ENCODE assay signal across 20 mouse cellular contexts in the genomic region with DNA sequence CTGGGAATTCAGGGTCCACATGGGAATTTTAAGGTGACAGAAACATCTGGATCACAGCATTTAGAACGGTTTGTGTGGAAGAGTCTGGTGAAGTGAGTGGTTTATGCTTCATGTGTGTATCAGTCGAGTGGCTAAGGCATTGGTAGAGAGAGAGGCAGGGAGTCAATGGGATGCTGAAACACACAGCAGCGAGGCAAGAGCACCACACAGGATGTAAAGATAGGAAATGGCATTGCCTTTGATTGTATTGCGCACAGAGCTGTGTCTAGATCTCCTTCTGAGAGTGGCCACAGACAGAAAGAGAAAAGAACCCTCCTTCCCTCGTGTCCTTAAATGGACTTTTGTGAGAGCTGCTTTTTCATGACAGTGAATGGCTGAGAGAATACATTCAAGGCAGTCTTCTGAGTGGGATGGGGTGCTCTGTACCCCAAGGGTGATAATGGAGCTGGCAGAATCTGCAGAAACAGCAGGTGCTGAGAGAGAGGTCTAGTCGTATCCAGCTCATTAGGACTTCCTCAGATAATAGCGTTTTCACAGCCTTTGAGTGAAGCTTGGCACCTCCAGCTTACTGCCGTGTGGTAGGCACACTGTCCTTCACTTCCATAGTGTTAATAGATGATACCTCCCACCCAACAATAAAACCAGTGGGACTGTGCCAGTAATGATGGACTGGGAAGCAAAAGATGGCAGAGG.
DNase-seq lines count a peak whose midpoint lies in the region; ATAC-seq and TF ChIP-seq lines count a peak whose summit lies in the region.
"Had no signal": no experiment of that assay in that cellular context is flagged by ENCODE, and none has a peak within 500 bp of the region (broad histone marks: within the 10 kb centered on the region; RNA-seq: fewer than 3 reads in every experiment).

No protein-coding gene starts in this region.

- no peak overlapping the region for H3K9ac ChIP-seq in forebrain, embryonic 11.5 days (ENCODE audit: low read length)
- H3K9ac ChIP-seq in neural tube, embryonic 13.5 days: no peak overlapping the region
- no peak overlapping the region for H3K9ac ChIP-seq in forebrain, postnatal 0 days
- no peak overlapping the region for H3K9ac ChIP-seq in intestine, embryonic 15.5 days
- H3K9ac ChIP-seq: liver, postnatal 0 days had no signal

- H3K4me3 ChIP-seq in forebrain, embryonic 11.5 days (ENCODE audit: low read depth, low read length): no peak overlapping the region
- no peak overlapping the region for H3K4me3 ChIP-seq in forebrain, embryonic 10.5 days
- no peak overlapping the region for H3K4me3 ChIP-seq in neural tube, embryonic 13.5 days
- H3K4me3 ChIP-seq in forebrain, postnatal 0 days (ENCODE audit: low read depth, low read length): no peak overlapping the region
- H3K4me3 ChIP-seq in intestine, embryonic 15.5 days (replicated peaks): no peak overlapping the region
- H3K4me3 ChIP-seq: megakaryocyte, embryonic 14.5 days; myocyte had no signal

- H3K36me3 ChIP-seq in forebrain, embryonic 11.5 days (ENCODE audit: control insufficient read depth, insufficient read depth, low read length): no peaks in the 10 kb centered on the region
- no peaks in the 10 kb centered on the region for H3K36me3 ChIP-seq in forebrain, embryonic 10.5 days (replicated peaks)
- H3K36me3 ChIP-seq in neural tube, embryonic 13.5 days: no peaks in the 10 kb centered on the region
- H3K36me3 ChIP-seq in forebrain, postnatal 0 days (ENCODE audit: insufficient read depth): no peaks in the 10 kb centered on the region
- H3K36me3 ChIP-seq in intestine, embryonic 15.5 days: no peaks in the 10 kb centered on the region

- WGBS in forebrain, embryonic 11.5 days: 73% methylated on average over 8 of the region's 8 CpGs
- WGBS in forebrain, embryonic 10.5 days: 75% methylated on average over 8 of the region's 8 CpGs
- 65% methylated on average over 8 of the region's 8 CpGs for WGBS in neural tube, embryonic 13.5 days
- 40% methylated on average over 8 of the region's 8 CpGs for WGBS in forebrain, postnatal 0 days
- 76% methylated on average over 8 of the region's 8 CpGs for WGBS in intestine, embryonic 15.5 days

- no peak for DNase-seq in forebrain, embryonic 11.5 days (ENCODE audit: low spot score)
- DNase-seq in forebrain, embryonic 10.5 days (ENCODE audit: extremely low spot score, low spot score): no peak
- DNase-seq in neural tube, embryonic 10.5 days (ENCODE audit: extremely low spot score, low spot score): no peak
- peak; percentile 57 for DNase-seq in forebrain, postnatal 0 days
- DNase-seq in thymus, postnatal 14 days: no peak
- DNase-seq: adrenal gland, adult 8-10 months; cerebellum, postnatal 14 days; heart, postnatal 10 days; kidney, adult 2 months; kidney, postnatal 14 days; liver; liver, postnatal 0 days; lung, postnatal 14 days had no signal

- no peaks in the 10 kb centered on the region for H3K4me1 ChIP-seq in forebrain, embryonic 11.5 days (replicated peaks; ENCODE audit: control insufficient read depth, insufficient read depth, low read length)
- peaks cover 2% of the 10 kb centered on the region; the same call in 1 of the 2 replicates for H3K4me1 ChIP-seq in forebrain, embryonic 10.5 days
- H3K4me1 ChIP-seq in neural tube, embryonic 13.5 days (replicated peaks): no peaks in the 10 kb centered on the region
- no peaks in the 10 kb centered on the region; the same call in 1 of the 2 replicates for H3K4me1 ChIP-seq in forebrain, postnatal 0 days (ENCODE audit: insufficient read depth)
- no peaks in the 10 kb centered on the region for H3K4me1 ChIP-seq in intestine, embryonic 15.5 days (replicated peaks)
- H3K4me1 ChIP-seq: megakaryocyte, embryonic 14.5 days had no signal

- no peaks in the 10 kb centered on the region for H3K27me3 ChIP-seq in forebrain, embryonic 11.5 days (ENCODE audit: control insufficient read depth, insufficient read depth, low read length)
- peaks cover 33% of the 10 kb centered on the region for H3K27me3 ChIP-seq in forebrain, embryonic 10.5 days (ENCODE audit: poor library complexity, severe bottlenecking)
- no peaks in the 10 kb centered on the region for H3K27me3 ChIP-seq in neural tube, embryonic 13.5 days
- H3K27me3 ChIP-seq in forebrain, postnatal 0 days (ENCODE audit: insufficient read depth, low read length): no peaks in the 10 kb centered on the region
- H3K27me3 ChIP-seq in intestine, embryonic 15.5 days (replicated peaks): no peaks in the 10 kb centered on the region
- H3K27me3 ChIP-seq: megakaryocyte, embryonic 14.5 days; Patski had no signal

- no peak for TF ChIP-seq CTCF in forebrain, postnatal 0 days (IDR thresholded peaks at IDR 0.05; ENCODE audit: low read depth)

- no peaks in the 10 kb centered on the region for H3K9me3 ChIP-seq in forebrain, embryonic 11.5 days (ENCODE audit: control insufficient read depth, low read length)
- H3K9me3 ChIP-seq in forebrain, embryonic 10.5 days: no peaks in the 10 kb centered on the region
- H3K9me3 ChIP-seq in neural tube, embryonic 13.5 days: no peaks in the 10 kb centered on the region
- no peaks in the 10 kb centered on the region for H3K9me3 ChIP-seq in forebrain, postnatal 0 days (ENCODE audit: low read length)
- no peaks in the 10 kb centered on the region for H3K9me3 ChIP-seq in intestine, embryonic 15.5 days

- no peak overlapping the region for H3K27ac ChIP-seq in forebrain, embryonic 11.5 days (ENCODE audit: low read depth, low read length)
- no peak overlapping the region for H3K27ac ChIP-seq in forebrain, embryonic 10.5 days
- no peak overlapping the region for H3K27ac ChIP-seq in neural tube, embryonic 13.5 days (replicated peaks)
- H3K27ac ChIP-seq in forebrain, postnatal 0 days (ENCODE audit: low read depth, low read length): 0 out of 2 replicates have a peak overlapping the region, but pooled peaks have one; percentile 17
- no peak overlapping the region for H3K27ac ChIP-seq in intestine, embryonic 15.5 days

- ATAC-seq in forebrain, embryonic 11.5 days (replicated peaks; ENCODE audit: low FRiP score): 0 out of 2 replicates have a peak, but pooled peaks have one; percentile 53
- 0 out of 2 replicates have a peak, but pooled peaks have one; percentile 15 for ATAC-seq in neural tube, embryonic 13.5 days (ENCODE audit: low read depth)
- peak; percentile 89 for ATAC-seq in forebrain, postnatal 0 days
- no peak for ATAC-seq in intestine, embryonic 15.5 days
- ATAC-seq: CD4-positive, CD25-positive, alpha-beta regulatory T cell, adult 4 months; liver, postnatal 0 days; Patski had no signal

- H3K4me2 ChIP-seq in forebrain, embryonic 11.5 days (ENCODE audit: low read depth, low read length, severe bottlenecking): no peak overlapping the region
- no peak overlapping the region for H3K4me2 ChIP-seq in neural tube, embryonic 13.5 days
- no peak overlapping the region for H3K4me2 ChIP-seq in forebrain, postnatal 0 days (ENCODE audit: low read depth)
- no peak overlapping the region for H3K4me2 ChIP-seq in intestine, embryonic 15.5 days (replicated peaks)
- H3K4me2 ChIP-seq: heart, embryonic 11.5 days had no signal
